Mouse (Mus musculus) kidney, postnatal 36 days (tissue): ENCODE results near the gene Omp.
"Not testable (repeated sequence)": the region's sequence is repeated elsewhere in the genome, so short reads cannot be mapped to it uniquely, and the experiment has no call there.

Experiments
- DNase-seq, 2 experiments: peaks; one replicate each; pipeline ENCODE4 v3.0.0; 2021 to 2022; ENCODE audit warnings: mixed read lengths in 2 of 2

Gene Omp

GRCm38 (mm10) chr7:98145402-98145801 is at the start of gene Omp:
Gene Omp, minus strand, starts transcription at chr7:98145502.
- no peak for DNase-seq

DNA sequence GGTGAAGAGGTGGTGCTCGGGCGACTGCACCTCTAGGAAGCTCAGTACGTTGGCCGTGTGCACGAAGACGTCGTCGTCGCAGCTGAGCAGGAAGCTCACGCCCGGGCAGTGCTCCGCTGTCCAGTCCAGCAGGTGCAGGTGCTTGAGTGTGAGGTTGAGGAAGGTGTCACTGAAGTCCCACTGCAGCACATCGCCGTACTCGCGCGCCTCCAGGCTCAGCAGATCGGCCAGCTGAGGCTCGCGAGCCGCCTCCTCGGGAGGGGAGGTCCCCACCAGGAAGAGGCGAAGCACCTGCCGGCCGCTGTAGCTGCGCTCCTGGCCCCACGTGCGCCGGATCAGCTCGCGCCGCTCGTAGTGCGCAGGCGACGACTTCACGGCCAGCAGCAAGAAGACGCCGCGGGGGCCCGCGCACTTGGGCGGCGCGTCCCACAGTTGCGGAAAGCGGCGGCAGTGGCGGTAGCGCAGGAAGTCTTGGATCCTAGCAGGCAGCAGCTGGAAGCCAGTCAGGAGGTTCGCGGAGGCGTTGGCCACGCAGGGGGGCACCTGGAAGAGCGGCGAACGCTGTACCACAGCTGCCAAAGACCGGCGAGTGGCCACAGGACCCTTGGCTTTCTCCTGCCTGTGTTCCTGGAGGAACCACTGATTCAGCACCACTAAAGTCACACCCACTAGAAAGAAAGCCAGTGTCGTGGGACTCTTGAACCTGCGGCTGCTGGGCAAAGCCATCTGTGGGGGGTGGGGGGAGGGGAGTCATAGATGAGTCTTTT is 48.9 kb upstream of the Omp start:
- DNase-seq, result peak in 1 of 2 experiments; percentile 38

- DNase-seq, result peak in 1 of 2 experiments; percentile 52
These were observed 48.3 kb upstream of the Omp start for GRCm38 (mm10) chr7:98193515-98194025.

- peak; percentile 59 to 82 for DNase-seq
These were observed 46.4 kb upstream of the Omp start for GRCm38 (mm10) chr7:98191571-98192250.

DNA sequence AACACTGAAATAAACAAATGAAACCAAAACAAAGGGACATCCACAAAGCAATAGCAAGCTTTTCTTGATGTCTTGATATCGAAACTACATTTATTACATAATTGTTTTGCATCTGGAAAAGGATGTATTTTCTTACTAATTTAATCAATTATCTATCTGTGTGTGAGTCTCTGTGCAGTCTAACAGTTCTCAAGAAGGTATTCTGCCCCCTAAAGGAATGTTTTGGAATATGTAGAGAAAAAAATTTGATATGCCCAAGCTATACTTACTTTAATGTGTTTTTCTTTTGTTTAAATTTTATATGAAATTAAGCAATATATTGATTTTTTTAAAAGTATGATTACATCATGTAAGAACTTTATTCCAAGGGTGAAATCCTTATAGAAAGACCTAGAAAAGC is 45.3 kb upstream of the Omp start:
- no peak for DNase-seq

- no peak for DNase-seq
These were observed 44.4 kb upstream of the Omp start for GRCm38 (mm10) chr7:98189745-98190144.

GRCm38 (mm10) chr7:98188680-98189079 is 43.4 kb upstream of the Omp start:
- no peak for DNase-seq

GRCm38 (mm10) chr7:98188238-98188637 is 42.9 kb upstream of the Omp start:
- no peak for DNase-seq

DNA sequence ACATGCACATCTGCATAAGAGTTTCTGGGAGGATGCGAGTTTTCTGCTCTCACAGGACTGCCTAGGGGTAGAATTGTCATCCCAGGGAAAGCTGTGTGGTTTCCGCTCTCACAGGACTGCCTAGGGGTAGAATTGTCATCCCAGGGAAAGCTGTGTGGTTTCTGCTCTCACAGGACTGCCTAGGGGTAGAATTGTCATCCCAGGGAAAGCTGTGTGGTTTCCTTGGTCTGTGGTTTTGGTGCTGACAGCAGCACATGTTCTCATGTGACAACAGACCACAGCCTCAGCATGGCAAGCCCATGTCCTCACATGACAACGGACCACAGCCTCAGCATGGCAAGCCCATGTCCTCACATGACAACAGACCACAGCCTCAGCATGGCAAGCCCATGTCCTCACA is 42.0 kb upstream of the Omp start:
- not testable (repeated sequence) for DNase-seq

DNA sequence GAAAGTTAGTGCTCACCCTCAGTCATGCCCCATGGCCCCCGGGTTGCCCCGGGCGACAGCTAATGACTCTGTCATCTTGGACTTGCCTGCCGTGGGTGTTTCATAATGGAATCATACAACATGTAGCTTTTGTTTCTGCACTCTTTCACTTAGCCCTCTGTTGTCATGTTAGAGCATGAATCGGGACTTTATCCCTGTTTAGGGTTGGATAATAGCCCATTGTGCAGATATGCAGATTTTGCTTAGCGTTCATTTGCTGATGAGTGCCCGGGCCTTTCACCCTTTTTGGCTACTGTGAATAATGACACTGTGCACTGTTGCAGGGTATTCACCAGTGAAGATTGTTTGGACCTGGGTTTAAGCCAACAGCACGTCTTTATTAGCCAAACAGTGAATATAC is 41.3 kb upstream of the Omp start:
- DNase-seq, result no peak

DNA sequence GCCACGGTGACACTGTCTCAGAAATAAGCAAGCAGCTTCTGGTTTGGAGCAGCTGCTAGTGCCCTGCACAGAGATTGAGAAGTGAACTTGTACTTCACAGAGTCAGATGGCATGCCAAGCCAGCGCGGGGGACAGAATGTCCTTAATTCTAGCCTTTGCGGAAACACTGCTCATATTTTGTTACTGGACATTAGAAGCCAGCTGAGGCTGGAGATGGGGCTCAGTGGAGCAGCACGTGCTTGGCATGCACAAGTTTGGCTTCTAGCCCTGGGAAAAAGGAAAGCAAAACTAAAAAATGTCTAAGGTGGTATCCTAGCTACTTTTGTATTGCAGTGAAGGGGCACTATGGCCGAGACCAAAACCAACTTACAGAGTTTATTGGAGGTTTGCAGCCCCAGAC is 40.0 kb upstream of the Omp start:
- peak; percentile 53 to 59 for DNase-seq

DNA sequence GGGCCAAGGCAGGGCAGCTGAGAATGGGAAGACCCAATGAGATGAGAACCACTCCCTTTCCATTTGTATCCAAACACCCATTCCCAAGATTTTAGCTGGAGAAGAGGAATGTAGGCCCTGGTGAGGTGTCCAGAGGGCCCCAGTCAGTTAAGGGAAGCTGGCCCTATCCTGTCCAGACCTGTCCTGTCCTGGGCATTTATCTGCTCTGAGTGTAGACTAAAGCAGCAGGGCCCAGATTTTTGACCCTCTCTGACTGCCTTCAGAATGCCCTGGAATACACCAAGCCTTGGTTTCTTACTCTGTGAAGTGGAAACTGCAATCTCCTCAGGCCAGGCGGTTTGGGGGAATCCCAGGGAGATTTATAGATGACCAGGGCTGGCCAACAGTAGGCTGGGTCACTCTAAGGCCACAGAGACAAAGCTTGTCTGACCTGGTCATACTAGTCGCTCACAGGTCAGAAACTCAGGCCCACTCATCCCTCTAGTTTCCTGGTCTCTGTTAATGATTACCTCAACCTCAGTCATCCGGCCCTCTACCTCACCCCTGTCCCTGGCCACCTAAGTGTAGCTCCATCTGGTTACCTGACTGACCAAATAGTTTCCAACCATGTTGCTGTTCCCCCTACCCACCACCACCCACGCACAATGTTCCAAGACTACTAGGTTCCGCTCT is 33.4 kb upstream of the Omp start:
- DNase-seq, result peak; percentile 39 to 70

DNA sequence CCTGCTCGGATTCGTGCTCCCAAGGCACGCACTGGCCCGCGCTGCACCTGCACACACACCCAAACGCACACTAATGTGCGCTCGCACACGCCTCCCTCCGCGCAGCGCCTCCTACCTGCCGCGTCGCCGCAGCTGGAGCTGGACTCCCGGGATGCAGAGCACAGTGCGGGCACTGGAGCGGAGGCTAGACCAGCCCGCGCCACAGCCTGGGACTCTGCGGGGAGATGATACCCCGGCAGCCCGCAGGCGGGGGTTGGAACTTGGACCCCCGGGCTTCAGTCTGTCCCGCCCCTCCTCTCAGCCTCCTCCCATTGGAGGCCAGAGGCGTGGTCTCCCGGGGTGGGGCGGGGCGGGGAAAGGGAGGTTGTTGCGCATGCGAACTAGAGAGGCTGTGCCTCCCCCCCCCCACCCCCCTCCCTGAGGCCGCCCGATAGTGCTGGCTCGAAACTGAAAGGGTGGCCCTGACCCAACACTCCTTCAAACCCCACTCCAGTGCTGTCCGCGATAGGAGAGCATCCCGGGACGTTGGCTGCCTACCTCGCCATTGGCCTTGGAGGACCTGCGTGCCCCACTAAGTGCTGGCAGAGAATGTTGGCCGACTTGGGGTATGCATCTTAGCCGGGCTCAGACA is 32.7 kb upstream of the Omp start, which contains the start of gene Capn5:
Gene Capn5, minus strand, starts transcription at position 346 of the 631 bp plus-strand sequence.
- peak; percentile 61 to 76 for DNase-seq

DNA sequence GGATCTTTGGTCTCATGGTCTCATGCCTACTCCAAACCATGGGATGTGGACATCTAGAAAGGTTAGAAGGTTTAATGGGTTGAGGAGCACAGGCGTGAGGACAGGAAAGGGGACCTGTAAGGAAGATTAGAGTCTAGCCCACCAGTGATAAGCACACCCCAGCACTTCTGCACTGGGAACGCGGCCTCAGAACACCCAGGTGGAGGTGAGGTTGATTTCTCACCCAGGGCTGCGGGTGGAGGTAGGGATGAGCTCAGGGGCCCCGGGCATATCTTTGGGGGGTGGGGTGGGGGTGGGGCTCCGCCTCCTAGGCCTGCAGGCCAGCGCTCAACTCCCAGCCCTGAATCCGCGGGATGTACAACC is 32.2 kb upstream of the Omp start:
- DNase-seq, result no peak

DNA sequence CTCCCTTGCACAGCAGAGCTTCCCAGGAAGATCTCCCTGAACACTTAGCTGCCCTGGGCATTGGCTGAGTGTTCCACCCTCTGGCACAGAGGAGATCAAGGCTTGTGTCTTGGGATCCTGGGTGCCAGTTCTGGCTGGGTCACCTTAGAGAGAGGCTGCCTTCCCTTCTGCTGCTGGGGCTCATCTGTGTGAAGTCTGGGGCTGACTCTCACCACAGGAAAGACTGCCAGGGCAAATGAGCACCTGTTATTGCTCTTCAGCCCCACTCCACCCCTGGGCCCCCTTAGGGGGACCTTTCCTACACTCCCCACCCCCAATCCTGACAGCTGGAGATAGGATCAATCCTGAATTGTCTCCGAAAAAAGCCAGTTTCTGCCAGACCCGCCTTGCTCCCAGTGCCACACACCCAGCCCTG is 31.8 kb upstream of the Omp start:
- DNase-seq, result no peak

DNA sequence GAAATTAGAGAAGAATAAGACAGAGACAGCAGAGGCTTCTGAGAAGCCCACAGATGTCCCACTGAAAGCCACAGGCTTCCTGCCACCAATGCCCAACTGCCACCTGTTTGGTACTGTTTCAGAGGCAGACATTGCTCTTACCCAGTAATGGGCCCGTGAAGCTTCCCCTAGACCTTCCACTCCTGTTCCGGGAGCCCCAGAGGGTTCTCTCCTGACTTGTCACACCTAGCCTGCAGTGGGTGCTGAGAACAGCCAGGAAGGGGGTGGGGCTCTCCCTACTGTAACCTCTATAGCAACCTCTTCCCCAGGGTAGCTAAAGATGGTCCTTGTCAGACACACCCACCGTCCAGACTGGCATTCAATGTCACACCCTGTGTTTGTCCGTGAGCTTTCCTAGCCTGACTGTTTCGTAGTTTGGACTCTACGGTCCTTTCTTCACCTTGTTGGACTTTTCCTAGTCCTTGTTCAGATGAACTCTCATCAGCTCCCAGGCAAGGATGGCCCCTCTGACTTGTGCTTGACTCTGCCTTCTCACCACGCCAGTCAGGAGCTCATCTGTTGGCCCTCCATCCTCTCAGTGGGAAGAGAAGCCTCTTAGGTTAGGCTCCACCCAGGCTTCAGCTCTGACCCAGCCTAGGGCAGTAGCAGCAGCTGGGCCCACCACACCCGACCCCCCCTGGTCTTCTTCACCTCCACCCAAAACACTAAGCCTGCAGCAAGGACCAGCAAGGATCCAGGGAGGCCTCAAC is 31.2 kb upstream of the Omp start:
- DNase-seq, result no peak

DNA sequence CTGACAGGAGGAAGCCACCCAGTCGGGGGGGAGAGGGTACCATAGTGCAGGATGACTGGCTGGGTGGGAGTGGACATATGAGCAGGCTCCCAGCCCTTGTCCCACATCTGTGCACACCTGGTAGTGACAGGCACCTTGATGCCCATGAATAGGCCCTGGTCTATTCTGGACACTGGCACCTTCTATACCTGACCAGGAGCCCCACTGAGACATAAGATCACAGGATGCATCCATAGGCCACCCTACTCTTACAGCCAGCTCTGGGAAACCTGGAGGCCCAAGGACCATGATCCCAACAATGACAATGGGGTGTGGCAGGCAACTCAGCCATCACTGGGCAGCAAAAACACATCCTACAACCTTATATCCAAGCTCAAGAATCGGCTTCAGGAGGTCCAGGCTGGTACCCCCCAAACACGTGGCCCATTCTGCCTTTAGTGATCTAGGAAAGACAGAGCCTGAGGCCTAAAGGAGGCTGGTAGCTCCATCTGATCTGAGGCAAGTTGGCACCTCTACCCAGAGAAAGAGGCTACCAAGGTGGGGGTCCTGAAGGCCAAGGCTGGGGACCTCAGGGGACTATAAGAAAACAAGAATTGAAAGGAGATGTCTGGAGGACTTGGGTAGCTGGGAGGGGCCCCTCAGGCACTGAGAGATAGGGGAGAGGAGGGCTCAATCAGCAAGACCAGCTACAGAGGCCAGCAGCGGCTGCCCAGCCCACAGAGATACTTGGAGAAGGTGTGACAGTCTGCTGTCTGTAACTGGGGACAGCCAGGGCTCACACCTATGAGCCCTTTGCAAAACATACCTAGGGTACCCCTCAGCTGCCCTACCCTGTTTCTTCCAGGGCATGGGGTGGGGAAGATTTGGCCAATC is 29.8 kb upstream of the Omp start:
- DNase-seq, result no peak

- DNase-seq, result no peak
These were observed 28.1 kb upstream of the Omp start for GRCm38 (mm10) chr7:98173408-98173807.

GRCm38 (mm10) chr7:98172661-98173060 is 27.4 kb upstream of the Omp start:
- no peak for DNase-seq

- DNase-seq, result no peak
These were observed 26.1 kb upstream of the Omp start for GRCm38 (mm10) chr7:98171141-98172073.
